Comparison of ENCODE assay signal across 8 mouse cellular contexts in the genomic region with DNA sequence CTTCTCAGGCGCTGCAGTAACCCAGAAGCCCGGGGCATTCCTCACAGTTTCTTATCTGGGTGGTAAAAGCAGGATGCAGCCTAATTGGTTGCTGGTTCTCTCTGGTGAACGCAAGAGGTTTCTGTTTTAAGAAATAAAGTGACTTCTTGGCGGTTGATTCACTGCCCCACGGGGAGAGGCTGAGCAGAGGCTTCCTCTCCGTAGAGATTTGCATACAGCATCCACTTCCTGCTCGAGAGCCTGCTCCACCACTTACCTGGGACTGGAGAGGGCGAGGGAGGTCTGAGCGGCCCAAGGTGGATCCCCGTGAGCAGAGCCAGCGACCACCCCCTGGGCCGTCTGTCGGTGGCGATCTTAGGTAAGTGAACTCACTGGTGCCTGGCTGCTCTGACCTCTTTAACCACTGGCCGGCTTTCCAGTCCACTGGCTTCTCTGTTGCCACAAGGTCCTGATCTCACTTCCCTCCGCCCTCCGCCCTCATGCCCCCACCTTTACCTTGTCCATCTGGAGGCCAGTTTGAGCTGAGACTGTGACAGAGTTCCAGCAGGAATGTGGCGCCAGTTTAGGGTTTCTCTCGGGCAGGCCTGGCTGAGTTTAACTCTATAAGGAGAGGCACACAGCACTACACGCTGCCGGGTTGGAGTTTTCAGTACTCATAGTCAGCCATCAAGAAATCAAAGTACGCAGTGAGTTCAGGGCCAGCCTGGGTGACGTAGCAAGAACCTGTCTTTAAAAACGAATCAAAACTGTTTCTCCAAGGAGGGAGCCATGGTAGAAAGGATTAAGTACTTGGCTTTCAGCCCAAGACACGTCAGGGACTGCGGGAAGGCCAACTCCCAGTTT. TPM values are rescaled to one million over a fixed set of nuclear protein-coding genes. Genes with fewer than 3 reads are reported as not detected.
DNase-seq lines count a peak whose midpoint lies in the region; ATAC-seq and TF ChIP-seq lines count a peak whose summit lies in the region.

No protein-coding gene starts in this region.

- H3K9ac ChIP-seq in ES-Bruce4 (ENCODE audit: low read depth, poor library complexity, severe bottlenecking): peak overlapping the region; percentile 25
- peak overlapping the region; percentile 41; the same call in 1 of the 2 replicates for H3K9ac ChIP-seq in forebrain, embryonic 11.5 days (ENCODE audit: low read length)
- H3K9ac ChIP-seq in limb, embryonic 11.5 days (ENCODE audit: low read length): no peak overlapping the region; the same call in 1 of the 2 replicates
- peak overlapping the region; percentile 24 for H3K9ac ChIP-seq in midbrain, embryonic 12.5 days (replicated peaks)

- H3K27me3 ChIP-seq in ES-Bruce4 (ENCODE audit: control insufficient read depth, insufficient read depth, low read length, poor library complexity, severe bottlenecking): no peaks in the 10 kb centered on the region
- no peaks in the 10 kb centered on the region for H3K27me3 ChIP-seq in forebrain, embryonic 11.5 days (ENCODE audit: control insufficient read depth, insufficient read depth, low read length)
- H3K27me3 ChIP-seq in limb, embryonic 11.5 days (ENCODE audit: control insufficient read depth, insufficient read depth, low read length): no peaks in the 10 kb centered on the region
- 0 out of 2 replicates have a peak, but pooled peaks cover 9% of the 10 kb centered on the region for H3K27me3 ChIP-seq in midbrain, embryonic 12.5 days

- peak; percentile 3 for DNase-seq in c-Kit-positive CD71-positive TER-119-negative erythroid progenitor cells, embryonic 14.5 days (ENCODE audit: low read depth)
- DNase-seq in forebrain, embryonic 11.5 days (ENCODE audit: low spot score): peak; percentile 59
- peak; percentile 65 to 75 for DNase-seq in heart, postnatal 36 days
- peak; percentile 76 for DNase-seq in limb, embryonic 11.5 days (ENCODE audit: low spot score)
- peak; percentile 86 to 87 for DNase-seq in spleen, postnatal 36 days (ENCODE audit: low spot score in 2 of 2)
- DNase-seq in layer of hippocampus, adult 8-10 months (ENCODE audit: low spot score in 2 of 2): no peak

- WGBS in forebrain, embryonic 11.5 days: 17% methylated on average over 26 of the region's 26 CpGs
- 5% methylated on average over 26 of the region's 26 CpGs for WGBS in limb, embryonic 11.5 days
- WGBS in midbrain, embryonic 12.5 days: 15% methylated on average over 26 of the region's 26 CpGs

- TF ChIP-seq EP300 in ES-Bruce4 (IDR thresholded peaks at IDR 0.05; ENCODE audit: insufficient read depth, low read depth, low read length): no peak

- no peak for TF ChIP-seq CTCF in ES-Bruce4 (IDR thresholded peaks at IDR 0.05; ENCODE audit: low read depth, low read length)

- H3K9me3 ChIP-seq in ES-Bruce4 (replicated peaks; ENCODE audit: control insufficient read depth, insufficient read depth, low read length, poor library complexity, severe bottlenecking): no peaks in the 10 kb centered on the region
- no peaks in the 10 kb centered on the region for H3K9me3 ChIP-seq in forebrain, embryonic 11.5 days (ENCODE audit: control insufficient read depth, low read length)
- H3K9me3 ChIP-seq in limb, embryonic 11.5 days (ENCODE audit: control insufficient read depth, low read length): no peaks in the 10 kb centered on the region
- no peaks in the 10 kb centered on the region for H3K9me3 ChIP-seq in midbrain, embryonic 12.5 days

- peak overlapping the region; percentile 60 for H3K27ac ChIP-seq in ES-Bruce4 (ENCODE audit: insufficient read depth, low read length)
- H3K27ac ChIP-seq in forebrain, embryonic 11.5 days (ENCODE audit: low read depth, low read length): no peak overlapping the region; the same call in 1 of the 2 replicates
- peak overlapping the region; percentile 77 for H3K27ac ChIP-seq in limb, embryonic 11.5 days (replicated peaks; ENCODE audit: low read depth, low read length)
- H3K27ac ChIP-seq in midbrain, embryonic 12.5 days (replicated peaks): no peak overlapping the region

- no peak for TF ChIP-seq POLR2A in ES-Bruce4 (IDR thresholded peaks at IDR 0.05; ENCODE audit: insufficient read depth, low read length)

- peak overlapping the region; percentile 39 for H3K4me3 ChIP-seq in ES-Bruce4 (ENCODE audit: low read depth, low read length)
- H3K4me3 ChIP-seq in forebrain, embryonic 11.5 days (ENCODE audit: low read depth, low read length): no peak overlapping the region
- H3K4me3 ChIP-seq in limb, embryonic 11.5 days (ENCODE audit: low read depth, low read length): peak overlapping the region; percentile 17
- 0 out of 2 replicates have a peak overlapping the region, but pooled peaks have one; percentile 12 for H3K4me3 ChIP-seq in midbrain, embryonic 12.5 days

- intact Hi-C loops in heart, postnatal 36 days (cut with DNase I): loop anchor here (1.0 to 5.0 kb wide), 3 partner anchors 56 to 118 kb away; no protein-coding TSS in a partner anchor

- peak overlapping the region; percentile 32 for H3K4me2 ChIP-seq in forebrain, embryonic 11.5 days (ENCODE audit: low read depth, low read length, severe bottlenecking)
- peak overlapping the region; percentile 38 for H3K4me2 ChIP-seq in limb, embryonic 11.5 days (ENCODE audit: low read depth, severe bottlenecking)
- H3K4me2 ChIP-seq in midbrain, embryonic 12.5 days (replicated peaks): peak overlapping the region; percentile 33

- ATAC-seq in forebrain, embryonic 11.5 days (replicated peaks; ENCODE audit: low FRiP score): peak; percentile 39; the same call in 1 of the 2 replicates
- peak; percentile 71 for ATAC-seq in limb, embryonic 11.5 days (ENCODE audit: insufficient number of reproducible peaks, low FRiP score, low TSS enrichment, low read depth)
- ATAC-seq in midbrain, embryonic 12.5 days (ENCODE audit: low FRiP score, low read depth): peak; percentile 48

- H3K36me3 ChIP-seq in ES-Bruce4 (ENCODE audit: control insufficient read depth, insufficient read depth, low read length, poor library complexity, severe bottlenecking): no peaks in the 10 kb centered on the region
- no peaks in the 10 kb centered on the region for H3K36me3 ChIP-seq in forebrain, embryonic 11.5 days (ENCODE audit: control insufficient read depth, insufficient read depth, low read length)
- no peaks in the 10 kb centered on the region for H3K36me3 ChIP-seq in limb, embryonic 11.5 days (ENCODE audit: control insufficient read depth, insufficient read depth, low read length)
- H3K36me3 ChIP-seq in midbrain, embryonic 12.5 days: no peaks in the 10 kb centered on the region

- H3K4me1 ChIP-seq in ES-Bruce4 (ENCODE audit: control insufficient read depth, insufficient read depth, low read length): no peaks in the 10 kb centered on the region
- peaks cover 9% of the 10 kb centered on the region; the same call in 1 of the 2 replicates for H3K4me1 ChIP-seq in forebrain, embryonic 11.5 days (replicated peaks; ENCODE audit: control insufficient read depth, insufficient read depth, low read length)
- peaks cover 16% of the 10 kb centered on the region for H3K4me1 ChIP-seq in limb, embryonic 11.5 days (ENCODE audit: control insufficient read depth, insufficient read depth, low read length)
- H3K4me1 ChIP-seq in midbrain, embryonic 12.5 days: peaks cover 26% of the 10 kb centered on the region

RNA-seq across cellular contexts. Expression of gene Traf3ip2, which starts 0.5 kb away (rescaled TPM):
- polyA plus RNA-seq in ES-Bruce4 (2011; ENCODE audit: insufficient read depth, insufficient read length, low read depth, missing spikeins): 11.9 and 12.8 TPM in 2 replicates
- 3.8 and 5.4 TPM in 2 replicates for polyA plus RNA-seq in forebrain, embryonic 11.5 days (2014; fragmentation: Nextera tagmentation; extraction: Ambion mirVana)
- total RNA-seq in heart, postnatal 36 days (2021): 1 to 10 TPM; 7.2 to 8.0 TPM
- 5.9 and 8.0 TPM in 2 replicates for polyA plus RNA-seq in limb, embryonic 11.5 days (2014; fragmentation: Nextera tagmentation; extraction: Ambion mirVana)
- polyA plus RNA-seq in midbrain, embryonic 12.5 days (2016; fragmentation: Nextera tagmentation; extraction: Ambion mirVana): 5.4 and 6.1 TPM in 2 replicates
- total RNA-seq in layer of hippocampus, adult 8-10 months (2022): 1 to 10 TPM; 1.1 to 5.0 (median 2.8) TPM

Comparison
In these comparisons a context has a peak if more than half of its experiments do, and no peak if none do; other contexts are left out.
1. H3K27ac ChIP-seq: peak in ES-Bruce4 (single experiment) and limb, embryonic 11.5 days (single experiment); none in forebrain, embryonic 11.5 days (single experiment) and midbrain, embryonic 12.5 days (single experiment).
2. DNase-seq: peak in c-Kit-positive CD71-positive TER-119-negative erythroid progenitor cells, embryonic 14.5 days (single experiment), forebrain, embryonic 11.5 days (single experiment), heart, postnatal 36 days (2 of 2), limb, embryonic 11.5 days (single experiment) and spleen, postnatal 36 days (2 of 2); none in layer of hippocampus, adult 8-10 months (0 of 2).
3. Peak in every context shown above with its lines, with median percentiles within 50 percentile points of each other: ATAC-seq and H3K4me2 ChIP-seq.